Mouse (Mus musculus) neural tube, postnatal 0 days (tissue): ENCODE results near the gene Ercc8. TPM values are rescaled to one million over a fixed set of nuclear protein-coding genes. Genes with fewer than 3 reads are reported as not detected.

ENCODE experiments used
- polyA plus RNA-seq: library from polyadenylated mRNA; unstranded; fragments of >200 nt; fragmentation: Nextera tagmentation; extraction: Ambion mirVana; gene quantifications from 2 replicates; pipeline ENCODE4 v1.2.1, GENCODE M21; 2015

Gene Ercc8
- 26.3 and 29.5 TPM in 2 replicates for polyA plus RNA-seq

GRCm38 (mm10) chr13:108158465-108159240, at the start of gene Ercc8, which contains the start of gene Ndufaf2:
Ercc8 (plus strand) TSS chr13:108158731.
Ndufaf2 (minus strand) TSS chr13:108158623.

GRCm38 (mm10) chr13:108214081-108214484, 55.6 kb downstream of the Ercc8 start, which contains the start of gene Elovl7:
Elovl7 (plus strand) TSS chr13:108214404.

Other genes starting within 250 kb of the Ercc8 start
- gene Smim15, start 114.3 kb upstream of the Ercc8 start, polyA plus RNA-seq, result 36.0 and 40.1 TPM in 2 replicates
- gene Ndufaf2, start 108 bp upstream of the Ercc8 start, polyA plus RNA-seq, result 77.6 and 84.0 TPM in 2 replicates
- gene Elovl7, start 55.7 kb downstream of the Ercc8 start, polyA plus RNA-seq, result 3.9 and 8.0 TPM in 2 replicates
- 0.73 and 0.76 TPM in 2 replicates for gene Depdc1b, start 157.6 kb downstream of the Ercc8 start, polyA plus RNA-seq